Mouse (Mus musculus): ENCODE data around the gene Tpk1.

DNA sequence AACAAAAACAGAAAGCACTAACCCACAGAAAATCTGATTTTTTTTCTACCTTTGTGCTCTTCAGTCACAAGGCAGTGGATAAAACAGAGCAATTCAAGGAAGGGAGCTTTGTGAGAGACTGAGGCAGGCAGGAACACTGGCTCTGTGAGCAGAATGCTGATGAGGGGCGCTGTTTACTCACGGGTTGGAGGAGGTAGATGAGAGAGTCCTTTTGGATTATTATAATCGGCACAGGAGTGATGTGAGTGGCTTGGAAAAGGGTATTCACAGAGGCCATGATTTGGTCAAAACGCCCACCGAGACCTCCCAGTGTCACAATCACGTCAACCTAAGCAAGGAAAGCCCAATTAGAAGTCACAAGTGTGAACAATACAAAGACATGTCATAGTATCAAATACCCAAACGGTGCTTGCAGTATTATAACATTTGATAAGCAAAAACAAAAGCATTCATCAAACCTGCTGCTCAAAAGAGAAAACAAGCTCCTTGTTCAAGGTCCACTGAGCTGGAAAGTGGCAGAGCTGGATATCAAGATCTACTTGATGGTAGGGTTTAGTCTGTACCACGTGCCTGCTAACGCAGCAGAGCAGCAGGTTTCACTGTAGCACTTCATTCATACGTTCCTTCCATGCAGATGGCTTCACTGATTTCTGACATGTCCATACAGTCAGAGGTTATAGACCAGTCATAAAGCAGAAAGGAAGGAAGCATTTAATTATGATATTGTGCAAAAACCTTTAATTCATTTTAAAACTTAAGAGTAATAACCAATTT lies 197.1 kb downstream of the Tpk1 start:
- TF ChIP-seq CTCF (IDR thresholded peaks at IDR 0.05; ENCODE audit: low read depth, low read length) = no peak
- TF ChIP-seq POLR2A (IDR thresholded peaks at IDR 0.05; ENCODE audit: extremely low read depth, insufficient read depth, low read length) = no peak
